Mouse (Mus musculus): ENCODE results near the gene Ltb4r1.
"Not testable (repeated sequence)": the region's sequence is repeated elsewhere in the genome, so short reads cannot be mapped to it uniquely, and the experiment has no call there.

The Ltb4r1 gene

GRCm38 (mm10) chr14:55745861-55746237 lies 19.9 kb upstream of the Ltb4r1 start:
- in situ Hi-C loops (cut with MboI, MseI), result no loop called here

- in situ Hi-C loops (cut with MboI, MseI), result no loop called here
Measured at GRCm38 (mm10) chr14:55747051-55747847, 18.5 kb upstream of the Ltb4r1 start.

- in situ Hi-C loops (cut with MboI, MseI), result no loop called here
Measured at GRCm38 (mm10) chr14:55757566-55757965, 8.2 kb upstream of the Ltb4r1 start.

- in situ Hi-C loops (cut with MboI, MseI), result no loop called here
Measured at GRCm38 (mm10) chr14:55758363-55758784, 7.4 kb upstream of the Ltb4r1 start, which contains the start of gene Cideb. Cideb (minus strand) TSS chr14:55758458.

- in situ Hi-C loops (cut with MboI, MseI), result not testable (repeated sequence)
Measured at GRCm38 (mm10) chr14:55760156-55760555, 5.6 kb upstream of the Ltb4r1 start.

GRCm38 (mm10) chr14:55761163-55761562 lies 4.6 kb upstream of the Ltb4r1 start, which contains the start of gene Ltb4r2:
Ltb4r2 (plus strand) TSS chr14:55761428.
- in situ Hi-C loops (cut with MboI, MseI), result no loop called here

GRCm38 (mm10) chr14:55762001-55762821 lies 3.6 kb upstream of the Ltb4r1 start:
- in situ Hi-C loops (cut with MboI, MseI), result no loop called here

GRCm38 (mm10) chr14:55763166-55763565 lies 2.6 kb upstream of the Ltb4r1 start:
- in situ Hi-C loops (cut with MboI, MseI), result no loop called here

GRCm38 (mm10) chr14:55767519-55768414 lies 2.0 kb downstream of the Ltb4r1 start:
- in situ Hi-C loops (cut with MboI, MseI), result no loop called here

GRCm38 (mm10) chr14:55768555-55768954 lies 2.8 kb downstream of the Ltb4r1 start:
- in situ Hi-C loops (cut with MboI, MseI), result no loop called here

- in situ Hi-C loops (cut with MboI, MseI), result no loop called here
Measured at GRCm38 (mm10) chr14:55769087-55769703, 3.4 kb downstream of the Ltb4r1 start.

GRCm38 (mm10) chr14:55776711-55777110 lies 10.9 kb downstream of the Ltb4r1 start:
- in situ Hi-C loops (cut with MboI, MseI), result loop anchor here (5.0 kb wide), 2 partner anchors 56 to 86 kb away; no protein-coding TSS in a partner anchor

- in situ Hi-C loops (cut with MboI, MseI), result loop anchor here (5.0 kb wide), 2 partner anchors 55 to 85 kb away; no protein-coding TSS in a partner anchor
Measured at GRCm38 (mm10) chr14:55777176-55777575, 11.4 kb downstream of the Ltb4r1 start.

GRCm38 (mm10) chr14:55777806-55778205 lies 12.0 kb downstream of the Ltb4r1 start:
- in situ Hi-C loops (cut with MboI, MseI), result loop anchor here (5.0 kb wide), 2 partner anchors 54 to 84 kb away; no protein-coding TSS in a partner anchor

- in situ Hi-C loops (cut with MboI, MseI), result loop anchor here (5.0 kb wide), 2 partner anchors 54 to 84 kb away; no protein-coding TSS in a partner anchor
Measured at GRCm38 (mm10) chr14:55778686-55779085, 12.9 kb downstream of the Ltb4r1 start.

GRCm38 (mm10) chr14:55779656-55780055 lies 13.9 kb downstream of the Ltb4r1 start:
- in situ Hi-C loops (cut with MboI, MseI), result loop anchor here (5.0 kb wide), 2 partner anchors 53 to 83 kb away; no protein-coding TSS in a partner anchor

GRCm38 (mm10) chr14:55780736-55781135 lies 15.0 kb downstream of the Ltb4r1 start:
- in situ Hi-C loops (cut with MboI, MseI), result no loop called here

- in situ Hi-C loops (cut with MboI, MseI), result no loop called here
Measured at GRCm38 (mm10) chr14:55781310-55781709, 15.5 kb downstream of the Ltb4r1 start.

GRCm38 (mm10) chr14:55782361-55782960 lies 16.7 kb downstream of the Ltb4r1 start:
- in situ Hi-C loops (cut with MboI, MseI), result no loop called here
